Mouse (Mus musculus) embryonic facial prominence, embryonic 15.5 days (tissue): ENCODE results near the gene Art5. TPM values are rescaled to one million over a fixed set of nuclear protein-coding genes. Genes with fewer than 3 reads are reported as not detected.

Source experiments
- ATAC-seq: fragments of 200-750 bp; cut with Nextera tagmentation; 2 replicates; pipeline ENCODE4 v1.8.0; 2017; ENCODE audit warnings: low read depth, moderate TSS enrichment; ENCODE audit not compliant: insufficient number of reproducible peaks, low FRiP score, low TSS enrichment
- H3K27ac ChIP-seq: fragments of 300-500 bp; sonication (generic); replicated peaks from 2 replicates; pipeline ENCODE4 v1.5.1; 2015; ENCODE audit warnings: mild to moderate bottlenecking, inconsistent platforms
- H3K27me3 ChIP-seq: fragments of 300-500 bp; sonication (generic); 2 replicates; pipeline ENCODE4 v1.6.1; 2015; ENCODE audit warnings: inconsistent platforms
- H3K36me3 ChIP-seq: fragments of 300-500 bp; sonication (generic); 2 replicates; pipeline ENCODE4 v1.6.1; 2015; ENCODE audit warnings: mild to moderate bottlenecking, inconsistent platforms
- H3K4me1 ChIP-seq: fragments of 300-500 bp; sonication (generic); 2 replicates; pipeline ENCODE4 v1.6.1; 2015; ENCODE audit warnings: inconsistent platforms
- H3K4me2 ChIP-seq: fragments of 300-500 bp; sonication (generic); replicated peaks from 2 replicates; pipeline ENCODE4 v1.6.1; 2015; ENCODE audit warnings: mild to moderate bottlenecking, inconsistent platforms
- H3K4me3 ChIP-seq: fragments of 300-500 bp; sonication (generic); replicated peaks from 2 replicates; pipeline ENCODE4 v1.5.1; 2015; ENCODE audit warnings: mild to moderate bottlenecking, inconsistent platforms
- H3K9ac ChIP-seq: fragments of 300-500 bp; sonication (generic); 2 replicates; pipeline ENCODE4 v1.6.1; 2015; ENCODE audit warnings: inconsistent platforms
- H3K9me3 ChIP-seq: fragments of 300-500 bp; sonication (generic); replicated peaks from 2 replicates; pipeline ENCODE4 v1.6.1; 2016; ENCODE audit warnings: inconsistent platforms
- WGBS: fragments of 180-500 bp; shearing (Covaris S2); methylation state at CpG from one replicate; pipeline ENCODE4 v1.1.7; 2015; 5-methylcytosine and 5-hydroxymethylcytosine counted together
- polyA plus RNA-seq: library from polyadenylated mRNA; unstranded; fragments of >200 nt; fragmentation: Nextera tagmentation; extraction: Ambion mirVana; gene quantifications from 2 replicates; pipeline ENCODE4 v1.2.1, GENCODE M21; 2015

Gene Art5
- polyA plus RNA-seq, 1 experiment from 2014 or later = 3.9 TPM

DNA sequence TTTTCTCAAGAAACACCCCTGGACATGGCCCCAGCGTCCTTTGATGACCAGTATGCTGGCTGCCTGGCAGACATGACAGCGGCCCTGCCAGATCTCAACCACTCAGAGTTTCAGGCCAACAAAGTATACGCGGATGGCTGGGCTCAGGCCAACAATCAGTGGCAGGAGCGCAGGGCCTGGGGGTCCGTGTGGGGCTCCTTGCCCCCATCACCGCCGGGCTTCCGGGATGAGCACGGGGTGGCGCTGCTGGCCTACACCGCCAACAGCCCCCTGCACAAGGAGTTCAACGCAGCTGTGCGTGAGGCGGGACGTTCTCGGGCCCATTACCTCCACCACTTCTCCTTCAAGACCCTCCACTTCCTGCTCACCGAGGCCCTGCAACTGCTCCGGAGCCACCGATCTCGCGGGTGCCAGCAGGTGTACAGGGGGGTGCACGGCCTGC lies 2.6 kb downstream of the Art5 start:
- WGBS = 16% methylated on average over 23 of the region's 23 CpGs

GRCm38 (mm10) chr7:102104126-102104525 lies 5.2 kb downstream of the Art5 start:
- ATAC-seq = no peak
- no peak overlapping the region for H3K4me3 ChIP-seq
- no peak overlapping the region for H3K27ac ChIP-seq
- H3K4me2 ChIP-seq = no peak overlapping the region
- H3K36me3 ChIP-seq = no peaks in the 10 kb centered on the region
- H3K4me1 ChIP-seq = peaks cover 21% of the 10 kb centered on the region
- H3K9me3 ChIP-seq = no peaks in the 10 kb centered on the region
- no peak overlapping the region for H3K9ac ChIP-seq
- no peaks in the 10 kb centered on the region for H3K27me3 ChIP-seq
- WGBS = 72% methylated on average over 5 of the region's 5 CpGs

More for the DNA sequence above, 2.6 kb downstream of the Art5 start:
- Histone ChIP-seq H3K27ac (no peak overlapping the region), H3K9ac (peak overlapping the region; percentile 19; the same call in 1 of the 2 replicates), H3K9me3 (no peaks in the 10 kb centered on the region), H3K4me1 (peaks cover 8% of the 10 kb centered on the region), H3K4me2 (peak overlapping the region; percentile 47), H3K27me3 (no peaks in the 10 kb centered on the region), H3K4me3 (peak overlapping the region; percentile 26), H3K36me3 (no peaks in the 10 kb centered on the region)
- no peak for ATAC-seq

GRCm38 (mm10) chr7:102103555-102103954 lies 5.7 kb downstream of the Art5 start:
- Histone ChIP-seq H3K9ac (no peak overlapping the region), H3K36me3 (no peaks in the 10 kb centered on the region), H3K4me2 (no peak overlapping the region), H3K4me3 (no peak overlapping the region), H3K27me3 (no peaks in the 10 kb centered on the region), H3K27ac (no peak overlapping the region), H3K4me1 (peaks cover 23% of the 10 kb centered on the region), H3K9me3 (no peaks in the 10 kb centered on the region)
- 85% methylated on average over 2 of the region's 2 CpGs for WGBS
- ATAC-seq = no peak

DNA sequence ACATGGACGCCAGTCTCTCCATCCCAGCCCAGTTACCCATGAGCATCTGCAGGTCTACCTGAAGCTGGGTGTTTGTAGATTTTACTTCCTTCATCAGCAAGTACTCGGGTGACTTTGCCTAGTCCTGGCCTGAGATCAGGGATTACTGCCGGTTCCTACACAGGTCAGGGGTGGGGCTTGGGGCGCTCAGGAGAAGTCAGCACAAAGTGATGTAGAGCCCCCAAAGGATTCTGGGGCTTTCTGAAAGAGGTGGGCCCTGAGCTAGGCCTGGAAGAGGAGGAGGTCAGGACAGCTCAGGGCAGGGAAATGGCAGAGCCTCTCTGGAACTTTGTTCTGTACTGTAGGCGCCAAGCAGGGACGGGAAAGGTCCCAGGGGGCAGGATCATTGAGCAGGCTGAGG lies 6.6 kb downstream of the Art5 start:
- no peaks in the 10 kb centered on the region for H3K9me3 ChIP-seq
- H3K4me3 ChIP-seq = no peak overlapping the region
- no peak overlapping the region for H3K9ac ChIP-seq
- ATAC-seq = no peak
- H3K36me3 ChIP-seq = no peaks in the 10 kb centered on the region
- H3K4me1 ChIP-seq = peaks cover 23% of the 10 kb centered on the region
- H3K4me2 ChIP-seq = no peak overlapping the region
- WGBS = 45% methylated on average over 6 of the region's 6 CpGs
- H3K27me3 ChIP-seq = no peaks in the 10 kb centered on the region
- H3K27ac ChIP-seq = no peak overlapping the region

DNA sequence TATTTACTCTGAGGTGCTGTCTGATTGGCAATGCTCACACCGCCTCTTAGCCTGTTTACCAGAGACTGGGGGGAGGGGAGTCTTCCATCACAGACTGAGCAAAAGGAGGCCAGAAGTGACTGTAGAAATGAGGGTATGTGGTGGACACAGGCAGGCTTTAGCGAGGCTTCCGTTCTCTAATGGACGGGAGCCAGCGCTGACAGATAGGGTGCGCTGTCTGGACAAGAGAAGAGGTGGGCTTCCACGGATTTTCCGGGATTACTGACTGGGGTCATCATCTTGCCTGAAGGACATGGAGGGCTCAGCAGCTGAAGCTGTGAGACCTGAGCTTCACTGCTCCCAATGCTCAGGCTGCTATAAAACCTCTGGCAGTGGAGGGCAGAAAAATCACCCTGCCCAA lies 7.0 kb downstream of the Art5 start:
- Histone ChIP-seq H3K36me3 (no peaks in the 10 kb centered on the region), H3K4me2 (no peak overlapping the region), H3K9me3 (no peaks in the 10 kb centered on the region), H3K4me1 (peaks cover 23% of the 10 kb centered on the region), H3K27ac (no peak overlapping the region), H3K9ac (no peak overlapping the region), H3K4me3 (no peak overlapping the region), H3K27me3 (no peaks in the 10 kb centered on the region)
- WGBS = 43% methylated on average over 8 of the region's 8 CpGs
- ATAC-seq = no peak

DNA sequence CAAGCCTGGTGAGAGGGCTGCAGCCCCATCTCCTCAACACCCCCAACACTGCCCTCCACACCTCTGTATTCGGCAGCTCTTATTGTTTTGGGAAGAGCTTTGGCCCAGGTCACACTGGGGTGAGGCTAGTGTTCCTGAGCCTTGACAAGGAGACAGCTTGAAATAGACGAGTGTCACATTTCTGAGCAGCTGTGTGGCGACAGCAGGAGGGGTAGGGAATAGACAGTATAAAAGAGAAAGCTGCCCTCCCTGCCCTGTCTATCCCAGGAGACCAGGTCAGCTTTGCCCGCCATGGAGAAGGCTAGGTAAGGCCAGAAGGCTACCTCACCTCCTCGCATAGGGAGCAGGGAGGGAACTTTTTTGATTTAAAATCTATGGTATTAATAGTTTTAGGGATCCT lies 7.8 kb downstream of the Art5 start, which contains the start of gene Art1:
Gene Art1 (plus strand): TSS at position 257 of the 400 bp plus-strand sequence.
- H3K4me2 ChIP-seq = no peak within 1 kb of the TSS; the same call in 1 of the 2 replicates
- no peak within 1 kb of the TSS for H3K4me3 ChIP-seq

DNA sequence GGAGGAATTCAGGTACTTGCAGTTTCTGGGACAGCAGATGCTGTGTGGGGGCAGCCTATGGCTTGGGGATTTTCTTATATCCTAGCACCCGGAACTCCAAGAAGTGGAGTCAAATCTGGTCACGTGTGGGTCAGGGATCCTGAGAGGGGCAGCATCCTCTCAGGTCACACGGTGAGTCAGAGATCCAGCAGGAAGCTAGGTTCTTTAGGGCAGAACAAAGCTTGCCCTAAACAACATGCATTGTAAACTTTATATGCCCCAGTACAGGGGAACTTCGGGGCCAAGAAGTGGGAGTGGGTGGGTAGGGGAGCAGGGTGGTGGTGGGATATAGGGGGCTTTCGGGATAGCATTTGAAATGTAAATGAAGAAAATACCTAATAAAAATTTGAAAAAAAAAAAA lies 8.4 kb downstream of the Art5 start:
- no peaks in the 10 kb centered on the region for H3K36me3 ChIP-seq
- no peak overlapping the region for H3K27ac ChIP-seq
- 67% methylated on average over 5 of the region's 5 CpGs for WGBS
- no peak overlapping the region for H3K9ac ChIP-seq
- no peaks in the 10 kb centered on the region for H3K9me3 ChIP-seq
- H3K4me3 ChIP-seq = no peak overlapping the region
- no peak for ATAC-seq
- no peak overlapping the region for H3K4me2 ChIP-seq
- no peaks in the 10 kb centered on the region for H3K27me3 ChIP-seq
- H3K4me1 ChIP-seq = 0 out of 2 replicates have a peak, but pooled peaks cover 15% of the 10 kb centered on the region

More for the DNA sequence above, 7.8 kb downstream of the Art5 start, which contains the start of gene Art1:
- WGBS = 46% methylated on average over 5 of the region's 5 CpGs
- ATAC-seq = no peak
- H3K27ac ChIP-seq = no peak within 1 kb of the TSS
- H3K9ac ChIP-seq = no peak within 1 kb of the TSS
- no peaks in the 10 kb centered on the region for H3K36me3 ChIP-seq
- peaks cover 15% of the 10 kb centered on the region; the same call in 1 of the 2 replicates for H3K4me1 ChIP-seq
- no peaks in the 10 kb centered on the region for H3K9me3 ChIP-seq
- no peaks in the 10 kb centered on the region for H3K27me3 ChIP-seq

DNA sequence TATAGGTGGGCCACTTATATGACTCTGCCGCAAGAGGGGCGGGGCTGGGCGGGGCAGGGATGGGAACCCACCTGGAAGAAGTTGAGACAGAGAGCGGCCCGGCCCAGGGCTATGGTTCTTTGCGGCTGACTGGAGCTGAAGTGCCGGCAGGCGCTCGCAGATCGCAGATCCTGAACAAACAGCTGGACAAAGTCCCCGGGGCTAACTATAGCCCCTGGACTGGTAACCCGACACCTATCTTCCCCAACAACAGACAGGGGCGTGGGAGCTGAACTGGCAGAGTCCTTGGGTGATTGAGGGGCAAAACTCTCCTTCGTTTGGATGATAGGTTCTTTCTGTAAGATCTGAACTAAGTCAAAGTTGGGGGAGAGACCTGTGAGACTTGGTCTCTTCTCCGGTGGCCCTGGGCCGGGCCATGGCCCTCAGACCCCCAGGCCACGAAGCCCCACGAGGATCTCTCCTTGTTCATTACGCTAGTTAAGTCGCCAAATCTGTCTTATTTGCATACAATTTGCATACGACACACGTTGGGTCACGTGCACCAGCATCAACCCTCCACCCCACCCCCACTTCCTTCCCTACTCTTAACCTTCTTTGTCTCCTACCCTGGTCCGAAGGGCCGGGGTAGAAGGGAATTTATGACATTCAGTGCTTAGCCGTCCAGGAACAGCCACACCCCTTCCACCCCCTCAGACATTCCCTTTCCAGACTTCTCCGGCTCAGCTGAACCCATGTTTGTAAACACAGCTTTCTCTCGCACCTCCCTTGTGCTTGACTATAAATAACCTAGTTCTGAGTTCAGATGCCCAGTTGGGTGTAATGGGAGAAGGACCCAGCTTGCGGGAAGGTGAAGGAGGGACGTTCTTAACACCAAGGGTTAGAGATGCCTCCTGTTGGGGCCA lies 9.3 kb downstream of the Art5 start:
- no peaks in the 10 kb centered on the region for H3K9me3 ChIP-seq
- no peaks in the 10 kb centered on the region for H3K27me3 ChIP-seq
- ATAC-seq = peak; percentile 55
- H3K4me2 ChIP-seq = peak overlapping the region; percentile 45
- peak overlapping the region; percentile 35 for H3K27ac ChIP-seq
- no peak overlapping the region for H3K9ac ChIP-seq
- H3K36me3 ChIP-seq = no peaks in the 10 kb centered on the region
- H3K4me1 ChIP-seq = 0 out of 2 replicates have a peak, but pooled peaks cover 15% of the 10 kb centered on the region
- peak overlapping the region; percentile 23 for H3K4me3 ChIP-seq
- WGBS = 4% methylated on average over 30 of the region's 30 CpGs

DNA sequence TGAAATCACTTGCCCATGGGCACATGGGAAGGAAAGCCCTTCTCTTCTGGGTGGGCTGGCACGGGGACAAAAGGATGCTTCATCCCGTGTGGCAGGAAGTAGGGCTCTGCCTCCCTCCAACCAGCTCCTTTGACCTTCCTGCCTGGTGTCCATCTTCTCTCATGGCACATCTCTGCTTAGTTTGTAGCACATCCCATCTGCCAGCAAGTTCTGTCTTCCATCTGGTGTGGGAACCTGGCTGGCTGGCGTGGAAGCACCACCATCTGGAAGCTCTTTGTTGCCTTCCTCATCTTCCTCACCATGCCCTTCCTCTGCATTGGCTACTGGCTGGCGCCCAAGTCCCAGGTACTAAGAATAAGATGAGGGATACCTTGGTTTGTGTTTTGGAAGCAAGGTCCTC lies 22.0 kb downstream of the Art5 start:
- Histone ChIP-seq H3K36me3 (peaks cover 27% of the 10 kb centered on the region), H3K4me2 (no peak overlapping the region)

DNA sequence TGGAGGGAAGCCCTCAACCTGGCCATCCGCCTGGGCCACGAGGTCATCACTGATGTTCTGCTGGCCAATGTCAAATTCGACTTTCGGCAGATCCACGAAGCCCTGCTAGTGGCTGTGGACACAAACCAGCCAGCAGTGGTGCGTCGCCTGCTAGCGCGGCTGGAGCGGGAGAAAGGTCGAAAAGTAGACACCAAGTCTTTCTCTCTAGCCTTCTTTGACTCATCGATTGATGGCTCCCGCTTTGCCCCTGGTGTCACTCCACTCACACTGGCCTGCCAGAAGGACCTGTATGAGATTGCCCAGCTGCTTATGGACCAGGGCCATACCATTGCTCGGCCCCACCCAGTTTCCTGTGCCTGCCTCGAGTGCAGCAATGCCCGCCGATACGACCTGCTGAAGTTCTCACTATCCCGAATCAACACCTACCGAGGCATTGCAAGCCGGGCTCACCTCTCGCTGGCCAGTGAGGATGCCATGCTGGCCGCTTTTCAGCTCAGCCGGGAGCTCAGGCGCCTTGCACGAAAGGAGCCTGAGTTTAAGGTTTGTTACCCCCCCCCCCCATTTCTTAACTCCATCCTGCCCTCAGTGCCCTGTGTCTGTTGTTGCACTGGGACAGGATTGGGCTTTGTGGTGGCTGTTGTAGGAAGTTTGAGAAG lies 25.1 kb downstream of the Art5 start:
- Histone ChIP-seq H3K36me3 (peaks cover 47% of the 10 kb centered on the region), H3K27me3 (no peaks in the 10 kb centered on the region), H3K4me3 (no peak overlapping the region), H3K9ac (no peak overlapping the region), H3K4me2 (no peak overlapping the region), H3K4me1 (no peaks in the 10 kb centered on the region), H3K9me3 (no peaks in the 10 kb centered on the region), H3K27ac (no peak overlapping the region)
- ATAC-seq = no peak
- 92% methylated on average over 26 of the region's 26 CpGs for WGBS

More for the DNA sequence above, 22.0 kb downstream of the Art5 start:
- ATAC-seq = no peak
- H3K9me3 ChIP-seq = no peaks in the 10 kb centered on the region
- H3K27ac ChIP-seq = no peak overlapping the region
- H3K9ac ChIP-seq = no peak overlapping the region
- no peak overlapping the region for H3K4me3 ChIP-seq
- H3K27me3 ChIP-seq = no peaks in the 10 kb centered on the region
- H3K4me1 ChIP-seq = no peaks in the 10 kb centered on the region
- WGBS = 75% methylated on average over 4 of the region's 4 CpGs

DNA sequence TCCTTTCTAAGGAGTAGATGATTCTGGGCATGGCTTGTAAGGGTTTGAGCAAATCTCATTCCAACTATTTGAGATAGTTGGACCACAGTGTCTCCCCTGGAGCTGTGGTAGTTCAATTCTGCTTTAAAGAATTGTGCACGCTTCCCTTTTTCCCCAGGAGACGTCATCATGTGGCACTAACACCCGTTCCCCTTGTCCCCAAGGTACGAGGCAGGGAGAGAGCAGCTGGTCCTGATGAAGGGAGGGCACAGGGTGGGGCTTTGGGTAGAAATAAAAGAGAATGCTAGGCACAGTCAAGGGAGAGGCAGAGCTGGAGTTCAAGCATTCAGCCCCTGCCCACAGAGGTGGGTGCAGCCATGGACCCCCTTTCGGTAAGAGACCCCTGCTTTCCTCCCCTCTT lies 26.5 kb downstream of the Art5 start, which contains the start of gene Trpc2:
Gene Trpc2 (plus strand): TSS at position 301 of the 400 bp plus-strand sequence.
- Histone ChIP-seq H3K27me3 (no peaks in the 10 kb centered on the region), H3K27ac (no peak within 1 kb of the TSS), H3K9me3 (no peaks in the 10 kb centered on the region), H3K4me3 (no peak within 1 kb of the TSS), H3K36me3 (peaks cover 52% of the 10 kb centered on the region), H3K9ac (no peak within 1 kb of the TSS), H3K4me1 (no peaks in the 10 kb centered on the region), H3K4me2 (no peak within 1 kb of the TSS)
- WGBS = 66% methylated on average over 5 of the region's 5 CpGs
- peak; percentile 45; the same call in 1 of the 2 replicates for ATAC-seq
